Mouse (Mus musculus): ENCODE data around the gene Anapc1. TPM values are rescaled to one million over a fixed set of nuclear protein-coding genes. Genes with fewer than 3 reads are reported as not detected.

Anapc1 gene
- polyA plus RNA-seq (2012; ENCODE audit: insufficient read depth, low replicate concordance) = 0.77 and 16.3 TPM in 2 replicates

- TF ChIP-seq GATA1 (IDR thresholded peaks at IDR 0.05; ENCODE audit: borderline replicate concordance, low read length) = no peak
- no peak for TF ChIP-seq FLI1 (IDR thresholded peaks at IDR 0.05; ENCODE audit: low read length)
- Histone ChIP-seq H3K27me3 (replicated peaks) (no peaks in the 10 kb centered on the region), H3K4me3 (replicated peaks) (peak within 1 kb of the TSS; percentile 97), H3K4me1 (peaks cover 50% of the 10 kb centered on the region), H3K9me3 (no peaks in the 10 kb centered on the region), H3K36me3 (replicated peaks; ENCODE audit: low read length) (peaks cover 32% of the 10 kb centered on the region)
Measured at GRCm38 (mm10) chr2:128686921-128687557, at the start of gene Anapc1. Anapc1 (minus strand) TSS chr2:128687391.

GRCm38 (mm10) chr2:128735089-128735488 is 47.9 kb upstream of the Anapc1 start:
- TF ChIP-seq FLI1 (IDR thresholded peaks at IDR 0.05; ENCODE audit: low read length) (no peak), GATA1 (IDR thresholded peaks at IDR 0.05; ENCODE audit: borderline replicate concordance, low read length) (no peak)
- H3K4me1 ChIP-seq = no peaks in the 10 kb centered on the region
- no peaks in the 10 kb centered on the region for H3K36me3 ChIP-seq (replicated peaks; ENCODE audit: low read length)
- H3K9me3 ChIP-seq = no peaks in the 10 kb centered on the region
- peaks cover 27% of the 10 kb centered on the region for H3K27me3 ChIP-seq (replicated peaks)
- no peak overlapping the region for H3K4me3 ChIP-seq (replicated peaks)

- no peaks in the 10 kb centered on the region for H3K4me1 ChIP-seq
- no peak overlapping the region for H3K4me3 ChIP-seq (replicated peaks)
- TF ChIP-seq FLI1 (IDR thresholded peaks at IDR 0.05; ENCODE audit: low read length) = no peak
- no peaks in the 10 kb centered on the region for H3K36me3 ChIP-seq (replicated peaks; ENCODE audit: low read length)
- H3K27me3 ChIP-seq (replicated peaks) = peaks cover 27% of the 10 kb centered on the region
- H3K9me3 ChIP-seq = no peaks in the 10 kb centered on the region
Measured at GRCm38 (mm10) chr2:128731951-128732350, 44.8 kb upstream of the Anapc1 start.

- Histone ChIP-seq H3K4me3 (replicated peaks) (no peak overlapping the region), H3K36me3 (replicated peaks; ENCODE audit: low read length) (no peaks in the 10 kb centered on the region), H3K9me3 (no peaks in the 10 kb centered on the region), H3K27me3 (replicated peaks) (peaks cover 25% of the 10 kb centered on the region), H3K4me1 (no peaks in the 10 kb centered on the region)
- TF ChIP-seq GATA1 (IDR thresholded peaks at IDR 0.05; ENCODE audit: borderline replicate concordance, low read length) (no peak), FLI1 (IDR thresholded peaks at IDR 0.05; ENCODE audit: low read length) (no peak)
Measured at GRCm38 (mm10) chr2:128731514-128731913, 44.3 kb upstream of the Anapc1 start.

GRCm38 (mm10) chr2:128729141-128729540 is 42.0 kb upstream of the Anapc1 start:
- Histone ChIP-seq H3K27me3 (replicated peaks) (peaks cover 25% of the 10 kb centered on the region), H3K9me3 (no peaks in the 10 kb centered on the region), H3K4me1 (no peaks in the 10 kb centered on the region), H3K36me3 (replicated peaks; ENCODE audit: low read length) (no peaks in the 10 kb centered on the region), H3K4me3 (replicated peaks) (no peak overlapping the region)
- TF ChIP-seq FLI1 (IDR thresholded peaks at IDR 0.05; ENCODE audit: low read length) (no peak), GATA1 (IDR thresholded peaks at IDR 0.05; ENCODE audit: borderline replicate concordance, low read length) (no peak)

- H3K36me3 ChIP-seq (replicated peaks; ENCODE audit: low read length) = no peaks in the 10 kb centered on the region
- no peaks in the 10 kb centered on the region for H3K4me1 ChIP-seq
- TF ChIP-seq GATA1 (IDR thresholded peaks at IDR 0.05; ENCODE audit: borderline replicate concordance, low read length) (no peak), FLI1 (IDR thresholded peaks at IDR 0.05; ENCODE audit: low read length) (no peak)
- peaks cover 24% of the 10 kb centered on the region for H3K27me3 ChIP-seq (replicated peaks)
- no peaks in the 10 kb centered on the region for H3K9me3 ChIP-seq
- H3K4me3 ChIP-seq (replicated peaks) = no peak overlapping the region
Measured at GRCm38 (mm10) chr2:128728066-128728465, 40.9 kb upstream of the Anapc1 start.

- H3K9me3 ChIP-seq = no peaks in the 10 kb centered on the region
- H3K36me3 ChIP-seq (replicated peaks; ENCODE audit: low read length) = no peaks in the 10 kb centered on the region
Measured at GRCm38 (mm10) chr2:128727552-128727951, 40.4 kb upstream of the Anapc1 start.

GRCm38 (mm10) chr2:128726626-128727025 is 39.4 kb upstream of the Anapc1 start:
- H3K27me3 ChIP-seq (replicated peaks) = peaks cover 20% of the 10 kb centered on the region
- no peaks in the 10 kb centered on the region for H3K36me3 ChIP-seq (replicated peaks; ENCODE audit: low read length)
- 0 out of 2 replicates have a peak, but pooled peaks cover under 1% of the 10 kb centered on the region for H3K9me3 ChIP-seq
- TF ChIP-seq GATA1 (IDR thresholded peaks at IDR 0.05; ENCODE audit: borderline replicate concordance, low read length) (no peak), FLI1 (IDR thresholded peaks at IDR 0.05; ENCODE audit: low read length) (no peak)
- no peak overlapping the region for H3K4me3 ChIP-seq (replicated peaks)
- no peaks in the 10 kb centered on the region for H3K4me1 ChIP-seq

More at GRCm38 (mm10) chr2:128727552-128727951, 40.4 kb upstream of the Anapc1 start:
- TF ChIP-seq GATA1 (IDR thresholded peaks at IDR 0.05; ENCODE audit: borderline replicate concordance, low read length) (no peak), FLI1 (IDR thresholded peaks at IDR 0.05; ENCODE audit: low read length) (no peak)
- no peak overlapping the region for H3K4me3 ChIP-seq (replicated peaks)
- peaks cover 23% of the 10 kb centered on the region for H3K27me3 ChIP-seq (replicated peaks)
- no peaks in the 10 kb centered on the region for H3K4me1 ChIP-seq

GRCm38 (mm10) chr2:128726067-128726466 is 38.9 kb upstream of the Anapc1 start:
- Histone ChIP-seq H3K27me3 (replicated peaks) (peaks cover 20% of the 10 kb centered on the region), H3K4me3 (replicated peaks) (no peak overlapping the region), H3K9me3 (peaks cover 6% of the 10 kb centered on the region), H3K36me3 (replicated peaks; ENCODE audit: low read length) (no peaks in the 10 kb centered on the region), H3K4me1 (no peaks in the 10 kb centered on the region)
- TF ChIP-seq GATA1 (IDR thresholded peaks at IDR 0.05; ENCODE audit: borderline replicate concordance, low read length) (no peak), FLI1 (IDR thresholded peaks at IDR 0.05; ENCODE audit: low read length) (no peak)

- no peaks in the 10 kb centered on the region for H3K4me1 ChIP-seq
- H3K4me3 ChIP-seq (replicated peaks) = no peak overlapping the region
- H3K36me3 ChIP-seq (replicated peaks; ENCODE audit: low read length) = no peaks in the 10 kb centered on the region
- peaks cover 12% of the 10 kb centered on the region for H3K27me3 ChIP-seq (replicated peaks)
- H3K9me3 ChIP-seq = peaks cover 11% of the 10 kb centered on the region
- TF ChIP-seq GATA1 (IDR thresholded peaks at IDR 0.05; ENCODE audit: borderline replicate concordance, low read length) = no peak
Measured at GRCm38 (mm10) chr2:128722106-128722710, 35.0 kb upstream of the Anapc1 start.
